In the genomic region with DNA sequence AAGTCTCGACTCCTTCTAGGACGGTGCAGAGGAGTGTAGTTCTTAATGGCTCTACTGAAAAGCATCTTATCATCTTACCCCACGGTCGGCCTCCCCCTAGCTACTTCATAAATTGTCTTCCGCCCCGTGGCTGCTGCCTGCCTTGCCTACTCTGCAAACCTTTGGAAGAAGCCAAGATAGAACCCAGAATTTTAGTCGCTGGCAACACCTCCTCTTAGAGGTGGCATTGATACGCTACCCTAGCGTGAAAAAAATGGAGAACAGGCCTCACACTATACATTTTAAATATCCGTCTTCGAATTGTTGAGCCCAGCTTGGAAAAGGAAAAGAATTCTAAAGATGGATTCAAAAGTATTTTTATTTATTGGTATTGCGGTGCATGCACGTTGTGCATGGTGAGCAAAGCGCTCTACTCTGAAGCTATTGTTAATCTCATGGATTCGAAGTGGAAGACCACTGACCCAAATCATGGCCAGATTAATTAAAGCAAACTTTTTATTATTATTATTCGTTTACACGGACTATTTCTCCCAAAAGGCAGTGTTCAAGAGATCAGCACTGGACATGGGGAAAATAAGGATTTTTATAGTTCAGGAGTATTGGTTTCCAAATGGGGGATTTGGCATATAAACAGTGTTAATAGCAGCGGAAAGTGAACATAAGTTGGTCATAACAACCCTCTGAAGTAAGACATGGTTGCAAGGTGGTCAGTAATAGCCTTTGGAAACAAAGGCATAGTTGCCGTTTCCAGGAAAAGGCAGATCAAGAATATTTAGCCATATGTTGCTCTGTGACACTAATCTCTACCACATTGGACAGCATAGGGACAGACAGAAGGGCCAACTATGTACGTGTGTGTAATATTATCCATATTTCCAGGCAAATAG, we compare ENCODE assay signal across 8 mouse cellular contexts. TPM values are rescaled to one million over a fixed set of nuclear protein-coding genes. Genes with fewer than 3 reads are reported as not detected.
A peak's percentile ranks its signal among the peaks of the same experiment; 100 is the strongest.
DNase-seq lines count a peak whose midpoint lies in the region; ATAC-seq and TF ChIP-seq lines count a peak whose summit lies in the region.

No protein-coding gene starts in this region.

- WGBS in heart, adult 2 months = 4% methylated on average over 20 of the region's 20 CpGs
- 6% methylated on average over 20 of the region's 20 CpGs for WGBS in heart, embryonic 16.5 days
- WGBS in macrophage (ENCODE audit: missing documents) = 4% methylated on average over 20 of the region's 20 CpGs

- intact Hi-C loops in heart, adult 2 months (cut with DNase I) = loop anchor here (5.0 to 10.0 kb wide), 2 partner anchors 73 to 320 kb away; a partner anchor contains a TSS
- intact Hi-C loops in heart, postnatal 25 days (cut with DNase I) = no loop called here

- peak overlapping the region; percentile 88 for H3K4me2 ChIP-seq in heart, embryonic 16.5 days (ENCODE audit: low read depth, low read length)

- TF ChIP-seq POLR2A in heart, adult 2 months (IDR thresholded peaks at IDR 0.05; ENCODE audit: insufficient read depth, low read depth, low read length) = no peak

- H3K9ac ChIP-seq in heart, adult 2 months (ENCODE audit: low read depth, low read length) = peak overlapping the region; percentile 49
- H3K9ac ChIP-seq in heart, embryonic 16.5 days (ENCODE audit: low read length) = peak overlapping the region; percentile 86

- H3K36me3 ChIP-seq in heart, adult 2 months (ENCODE audit: control insufficient read depth, insufficient read depth, low read length) = peaks cover 5% of the 10 kb centered on the region
- H3K36me3 ChIP-seq in E14TG2a.4 (ENCODE audit: insufficient read depth, low read length) (peaks cover 43% of the 10 kb centered on the region), macrophage (ENCODE audit: inconsistent target) (no peaks in the 10 kb centered on the region)
- H3K36me3 ChIP-seq in heart, embryonic 16.5 days (ENCODE audit: control insufficient read depth, insufficient read depth) = peaks cover 2% of the 10 kb centered on the region; the same call in 1 of the 2 replicates

- no peaks in the 10 kb centered on the region for H3K27me3 ChIP-seq in heart, adult 2 months (ENCODE audit: control insufficient read depth, insufficient read depth, low read length)
- no peaks in the 10 kb centered on the region for H3K27me3 ChIP-seq in E14TG2a.4 (ENCODE audit: insufficient read depth, low read length)
- H3K27me3 ChIP-seq in heart, embryonic 16.5 days (ENCODE audit: control insufficient read depth, insufficient read depth, low read length) = no peaks in the 10 kb centered on the region

- TF ChIP-seq EP300 in heart, adult 2 months (IDR thresholded peaks at IDR 0.05; ENCODE audit: insufficient read depth, low read depth, low read length) = no peak

- DNase-seq in heart, adult 2 months = no peak
- DNase-seq in heart, postnatal 25 days (ENCODE audit: low spot score) = no peak
- DNase-seq in left cerebral cortex, adult 18-20 months (ENCODE audit: low spot score in 2 of 2) = no peak
- DNase-seq in embryo, embryonic 10 days (ENCODE audit: low spot score) = no peak
- no peak for DNase-seq in cerebellum, adult 9-11 months

- no peaks in the 10 kb centered on the region for H3K79me2 ChIP-seq in heart, adult 2 months (replicated peaks; ENCODE audit: control insufficient read depth, insufficient read depth, low read length)
- peaks cover 95% of the 10 kb centered on the region for H3K79me2 ChIP-seq in macrophage (ENCODE audit: inconsistent target)

- no peaks in the 10 kb centered on the region for H3K9me3 ChIP-seq in E14TG2a.4 (ENCODE audit: low read length)
- H3K9me3 ChIP-seq in heart, embryonic 16.5 days (replicated peaks; ENCODE audit: control insufficient read depth, low read length) = no peaks in the 10 kb centered on the region

- peak overlapping the region; percentile 95 for H3K27ac ChIP-seq in heart, adult 2 months
- H3K27ac ChIP-seq in heart, embryonic 16.5 days (ENCODE audit: low read length) = peak overlapping the region; percentile 89
- peak overlapping the region; percentile 57 for H3K27ac ChIP-seq in macrophage

- TF ChIP-seq CTCF in heart, adult 2 months (IDR thresholded peaks at IDR 0.05) = no peak
- no peak for TF ChIP-seq CTCF in E14TG2a.4 (conservative IDR thresholded peaks at IDR 0.05; ENCODE audit: low read length)

- H3K4me3 ChIP-seq in heart, adult 2 months = peak overlapping the region; percentile 69
- H3K4me3 ChIP-seq in E14TG2a.4 (replicated peaks; ENCODE audit: low read length) (peak overlapping the region; percentile 98), macrophage (ENCODE audit: inconsistent target) (peak overlapping the region; percentile 81)
- H3K4me3 ChIP-seq in heart, embryonic 16.5 days (ENCODE audit: low read length) = peak overlapping the region; percentile 84

- ATAC-seq in heart, embryonic 16.5 days (replicated peaks; ENCODE audit: extremely low read depth, insufficient read depth, low FRiP score) = no peak

- peaks cover 2% of the 10 kb centered on the region; the same call in 1 of the 2 replicates for H3K4me1 ChIP-seq in heart, adult 2 months (ENCODE audit: control insufficient read depth, insufficient read depth, low read length)
- peaks cover 38% of the 10 kb centered on the region for H3K4me1 ChIP-seq in E14TG2a.4 (replicated peaks; ENCODE audit: low read depth, low read length)
- peaks cover 27% of the 10 kb centered on the region for H3K4me1 ChIP-seq in heart, embryonic 16.5 days (ENCODE audit: control insufficient read depth, insufficient read depth, low read length)

RNA-seq across cellular contexts. Expression of a gene that starts 0.6 kb away (rescaled TPM):
- total RNA-seq in heart, adult 2 months (2021) = 1 to 10 TPM; 5.9 to 6.4 TPM
- 3.7 and 5.2 TPM in 2 replicates for polyA plus RNA-seq in heart, adult 2 months (2012; rRNA removed)
- total RNA-seq in heart, postnatal 25 days (2021) = 1 to 10 TPM; 6.3 to 6.5 TPM
- polyA plus RNA-seq in heart, embryonic 16.5 days (2015; fragmentation: Nextera tagmentation; extraction: Ambion mirVana) = 19.2 and 19.8 TPM in 2 replicates
- 1 to 10 TPM in 22 of 26 experiments, under 1 TPM in 4; 0.43 to 8.2 (median 2.4) TPM for total RNA-seq in macrophage (2018; cell fraction: chromatin; rRNA removed)
- 1 to 10 TPM; 2.6 to 8.1 (median 6.1) TPM for total RNA-seq in macrophage (2018; cell fraction: cytosol; rRNA removed)
- 1 to 10 TPM in 25 of 26 experiments, under 1 TPM in 1; 0.96 to 9.8 (median 3.0) TPM for total RNA-seq in macrophage (2018; cell fraction: nucleus; rRNA removed)
- 4.8 to 8.1 TPM (median 5.8 TPM) in 3 replicates for polyA plus RNA-seq in macrophage (2018)
- 1 to 10 TPM; 7.8 to 8.9 TPM for total RNA-seq in left cerebral cortex, adult 18-20 months (2021)

RNA-seq across cellular contexts. Expression of a gene that starts 0.7 kb away (rescaled TPM):
- total RNA-seq in heart, adult 2 months (2021) = 10 to 100 TPM; 58.2 to 66.9 TPM
- 34.0 and 59.2 TPM in 2 replicates for polyA plus RNA-seq in heart, adult 2 months (2012; rRNA removed)
- total RNA-seq in heart, postnatal 25 days (2021) = 10 to 100 TPM; 63.1 to 66.1 TPM
- polyA plus RNA-seq in heart, embryonic 16.5 days (2015; fragmentation: Nextera tagmentation; extraction: Ambion mirVana) = 79.6 and 95.0 TPM in 2 replicates
- 1,000 to 10,000 TPM in 19 of 26 experiments, 100 to 1,000 TPM in 7; 453 to 1,709 (median 1,185) TPM for total RNA-seq in macrophage (2018; cell fraction: chromatin; rRNA removed)
- 100 to 1,000 TPM in 22 of 26 experiments, 10 to 100 TPM in 4; 78.5 to 270 (median 141) TPM for total RNA-seq in macrophage (2018; cell fraction: cytosol; rRNA removed)
- 1,000 to 10,000 TPM in 24 of 26 experiments, 100 to 1,000 TPM in 2; 806 to 3,396 (median 2,155) TPM for total RNA-seq in macrophage (2018; cell fraction: nucleus; rRNA removed)
- polyA plus RNA-seq in macrophage (2018) = 100 to 184 TPM (median 127 TPM) in 3 replicates
- total RNA-seq in left cerebral cortex, adult 18-20 months (2021) = 100 to 1,000 TPM; 143 to 150 TPM
